Mouse (Mus musculus) liver, adult 2 months (tissue): Measurements from ENCODE around the gene Ccdc34.

Experiments used
- CTCF ChIP-seq: fragments of 200-500 bp; IDR thresholded peaks from 2 replicates; pipeline ENCODE4 v1.5.1; 2011; ENCODE audit warnings: low read depth, low read length, control low read depth
- POLR2A ChIP-seq: fragments of 200-500 bp; IDR thresholded peaks from 2 replicates; pipeline ENCODE4 v1.6.1; 2011; ENCODE audit warnings: low read length, control low read depth; ENCODE audit not compliant: insufficient read depth; ENCODE audit errors: extremely low read depth

DNA sequence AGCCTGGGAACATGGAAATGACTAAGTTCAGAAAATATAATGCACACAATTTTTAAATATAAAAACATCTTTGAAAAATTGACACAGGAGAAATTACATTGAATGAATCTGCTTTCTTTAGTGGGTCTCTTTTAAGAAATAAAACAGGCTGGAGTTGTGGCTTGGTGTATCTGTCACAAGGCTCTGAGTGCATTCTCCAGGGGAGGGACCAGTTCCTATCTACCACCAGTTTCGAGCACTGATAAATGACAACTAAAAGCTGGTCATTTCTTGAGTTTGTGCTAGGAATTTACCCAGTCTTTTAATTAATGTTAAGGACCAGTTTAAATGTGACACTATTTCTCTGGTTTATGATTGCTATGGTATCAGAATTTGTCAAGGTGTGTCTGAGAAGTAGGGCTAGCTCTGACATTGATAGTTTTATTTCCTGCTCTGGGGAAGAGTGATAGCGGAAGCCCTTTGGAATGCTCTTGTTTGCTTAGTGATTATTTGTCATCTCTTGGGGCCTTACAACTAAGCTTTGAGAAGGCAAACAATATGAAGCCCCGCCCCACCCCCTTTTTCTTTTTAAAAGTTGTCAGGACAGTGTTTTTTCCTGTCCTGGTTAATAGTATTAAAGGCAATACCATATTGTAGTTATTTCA, 11.9 kb upstream of the Ccdc34 start:
- no peak for TF ChIP-seq CTCF
- TF ChIP-seq POLR2A = no peak
